37 mouse cellular contexts compared by ENCODE assay signal in genomic region chr9:76518665-76519064, GRCm38 (mm10). TPM values are rescaled to one million over a fixed set of nuclear protein-coding genes. Genes with fewer than 3 reads are reported as not detected.
DNase-seq lines count a peak whose midpoint lies in the region; ATAC-seq and TF ChIP-seq lines count a peak whose summit lies in the region.
"Had no signal": no experiment of that assay in that cellular context is flagged by ENCODE, and none has a peak within 500 bp of the region (broad histone marks: within the 10 kb centered on the region; RNA-seq: fewer than 3 reads in every experiment).

No protein-coding gene starts in this region.

- H3K36me3 ChIP-seq in intestine, postnatal 0 days (ENCODE audit: control insufficient read depth, insufficient read depth), result no peaks in the 10 kb centered on the region
- no peaks in the 10 kb centered on the region for H3K36me3 ChIP-seq in intestine, embryonic 16.5 days (ENCODE audit: control insufficient read depth, insufficient read depth, low read length)
- H3K36me3 ChIP-seq: embryonic facial prominence, embryonic 10.5 days; embryonic facial prominence, embryonic 15.5 days; forebrain, embryonic 12.5 days; G1E; hindbrain, embryonic 10.5 days; intestine, embryonic 15.5 days; limb, embryonic 13.5 days; liver, embryonic 12.5 days; midbrain, embryonic 10.5 days; neural tube, embryonic 12.5 days had no signal

- POLR2A ChIA-PET in Patski (lab: Charles Lee), result no interaction called here

- ATAC-seq in intestine, postnatal 0 days, result no peak
- no peak for ATAC-seq in intestine, embryonic 16.5 days
- ATAC-seq in Patski, result no peak
- ATAC-seq: activated CD4-positive, CD25-positive, alpha-beta regulatory T cell, adult 4 months; forebrain, postnatal 0 days; hindbrain, embryonic 16.5 days; intestine, embryonic 15.5 days; liver, embryonic 12.5 days; midbrain, embryonic 16.5 days had no signal

- in situ Hi-C loops in Patski (cut with MboI; ENCODE audit: low pct_unique_long_range_greater_than_20kb), result no loop called here

- no peak overlapping the region for H3K27ac ChIP-seq in intestine, postnatal 0 days (ENCODE audit: low read depth, low read length)
- no peak overlapping the region for H3K27ac ChIP-seq in intestine, embryonic 16.5 days (ENCODE audit: low read length)
- H3K27ac ChIP-seq: embryonic facial prominence, embryonic 10.5 days; embryonic facial prominence, embryonic 15.5 days; forebrain, embryonic 12.5 days; hindbrain, embryonic 10.5 days; intestine, embryonic 15.5 days; left cerebral cortex, adult 2 months; limb, embryonic 13.5 days; liver, embryonic 12.5 days; midbrain, embryonic 10.5 days; neural tube, embryonic 12.5 days had no signal

- H3K4me3 ChIP-seq in intestine, postnatal 0 days (ENCODE audit: low read depth, low read length), result no peak overlapping the region
- H3K4me3 ChIP-seq in intestine, embryonic 16.5 days (ENCODE audit: low read length), result no peak overlapping the region
- H3K4me3 ChIP-seq: embryonic facial prominence, embryonic 10.5 days; embryonic facial prominence, embryonic 15.5 days; forebrain, embryonic 12.5 days; hindbrain, embryonic 10.5 days; intestine, embryonic 15.5 days; left cerebral cortex, adult 2 months; limb, embryonic 13.5 days; liver, embryonic 12.5 days; midbrain, embryonic 10.5 days; myocyte; neural tube, embryonic 12.5 days had no signal

- H3K4me2 ChIP-seq in intestine, postnatal 0 days (replicated peaks; ENCODE audit: low read depth), result no peak overlapping the region
- H3K4me2 ChIP-seq in intestine, embryonic 16.5 days (ENCODE audit: low read depth, low read length), result no peak overlapping the region
- H3K4me2 ChIP-seq: embryonic facial prominence, embryonic 15.5 days; forebrain, embryonic 12.5 days; heart, embryonic 11.5 days; intestine, embryonic 15.5 days; limb, embryonic 13.5 days; liver, embryonic 12.5 days; neural tube, embryonic 12.5 days had no signal

- intact Hi-C loops in left cerebral cortex, postnatal 36 days (cut with DNase I), result no loop called here

- H3K9me3 ChIP-seq in intestine, postnatal 0 days (ENCODE audit: control insufficient read depth), result no peaks in the 10 kb centered on the region
- no peaks in the 10 kb centered on the region for H3K9me3 ChIP-seq in intestine, embryonic 16.5 days (ENCODE audit: control insufficient read depth, low read length)
- H3K9me3 ChIP-seq: embryonic facial prominence, embryonic 10.5 days; embryonic facial prominence, embryonic 15.5 days; forebrain, embryonic 12.5 days; G1E; hindbrain, embryonic 10.5 days; intestine, embryonic 15.5 days; limb, embryonic 13.5 days; liver, embryonic 12.5 days; midbrain, embryonic 10.5 days; neural tube, embryonic 12.5 days had no signal

- 76% methylated on average over 1 of the region's 1 CpGs for WGBS in intestine, postnatal 0 days
- WGBS in intestine, embryonic 16.5 days, result 86% methylated on average over 1 of the region's 1 CpGs

- CTCF ChIA-PET in Patski (lab: Charles Lee), result interaction anchor here (1.2 kb wide), 1 partner anchor 10 kb away, joined by 4 read pairs; no protein-coding TSS in a partner anchor

- H3K4me1 ChIP-seq in intestine, postnatal 0 days (replicated peaks; ENCODE audit: control insufficient read depth, insufficient read depth, low read length), result no peaks in the 10 kb centered on the region
- no peaks in the 10 kb centered on the region; the same call in 1 of the 2 replicates for H3K4me1 ChIP-seq in intestine, embryonic 16.5 days (ENCODE audit: control insufficient read depth, insufficient read depth, low read length)
- H3K4me1 ChIP-seq: embryonic facial prominence, embryonic 10.5 days; embryonic facial prominence, embryonic 15.5 days; forebrain, embryonic 12.5 days; hindbrain, embryonic 10.5 days; intestine, embryonic 15.5 days; limb, embryonic 13.5 days; liver, embryonic 12.5 days; midbrain, embryonic 10.5 days; neural tube, embryonic 12.5 days had no signal

- peak; percentile 8 for DNase-seq in lung, postnatal 25 days (ENCODE audit: low spot score)
- DNase-seq in lung, postnatal 10 days, result no peak
- DNase-seq in ES-CJ7 (ENCODE audit: low read depth, low spot score) (peak; percentile 28), Patski (ENCODE audit: low read depth, low spot score) (no peak)
- no peak for DNase-seq in left cerebral cortex, postnatal 36 days (ENCODE audit: low spot score in 2 of 2)
- DNase-seq in urinary bladder, postnatal 4 days (ENCODE audit: low spot score in 2 of 2), result no peak
- DNase-seq: adrenal gland, adult 2 months; cerebellum, adult 8-10 months; cerebellum, postnatal 25 days; forebrain, postnatal 0 days; gastrocnemius, postnatal 10 days; kidney, adult 9 months; kidney, postnatal 14 days; lung, adult 2 months; thymus, postnatal 4 days had no signal

- H3K27me3 ChIP-seq in intestine, postnatal 0 days (replicated peaks; ENCODE audit: control insufficient read depth, insufficient read depth, low read length), result no peaks in the 10 kb centered on the region
- no peaks in the 10 kb centered on the region for H3K27me3 ChIP-seq in intestine, embryonic 16.5 days (replicated peaks; ENCODE audit: control insufficient read depth, insufficient read depth, low read length)
- H3K27me3 ChIP-seq in Patski, result no peaks in the 10 kb centered on the region
- H3K27me3 ChIP-seq: CH12.LX; embryonic facial prominence, embryonic 15.5 days; forebrain, embryonic 12.5 days; intestine, embryonic 15.5 days; limb, embryonic 13.5 days; liver, embryonic 12.5 days; neural tube, embryonic 12.5 days had no signal

- peak; percentile 67 for TF ChIP-seq CTCF in intestine, postnatal 0 days (IDR thresholded peaks at IDR 0.05; ENCODE audit: low read depth)
- peak; percentile 20 for TF ChIP-seq CTCF in Patski (IDR thresholded peaks at IDR 0.05)

- no peak overlapping the region for H3K9ac ChIP-seq in intestine, postnatal 0 days (ENCODE audit: low read depth, low read length)
- no peak overlapping the region for H3K9ac ChIP-seq in intestine, embryonic 16.5 days (ENCODE audit: low read depth, low read length)
- H3K9ac ChIP-seq: embryonic facial prominence, embryonic 15.5 days; forebrain, embryonic 12.5 days; forebrain, postnatal 0 days; intestine, embryonic 15.5 days; limb, embryonic 13.5 days; liver, embryonic 12.5 days; neural tube, embryonic 12.5 days had no signal

RNA-seq across cellular contexts. Expression of gene Fam83b, which starts 48.3 kb away (rescaled TPM):
- 4.9 and 5.3 TPM in 2 replicates for polyA plus RNA-seq in intestine, postnatal 0 days (2015; fragmentation: Nextera tagmentation; extraction: Ambion mirVana)
- 11.2 and 13.1 TPM in 2 replicates for polyA plus RNA-seq in intestine, embryonic 16.5 days (2015; fragmentation: Nextera tagmentation; extraction: Ambion mirVana)
- not detected for polyA plus RNA-seq in Patski (2021)
- under 1 TPM in 1 of 2 experiments, not detected in 1; 0.30 TPM for total RNA-seq in left cerebral cortex, postnatal 36 days (2021)
- total RNA-seq: left cerebral cortex, adult 2 months; megakaryocyte progenitor cell, adult 5-6 weeks had no signal
- polyA plus RNA-seq: activated CD4-positive, CD25-positive, alpha-beta regulatory T cell, adult 4 months; adrenal gland, adult 2 months; C2C12; G1E; testis, adult 2 months had no signal

Comparison
In these comparisons a context has a peak if more than half of its experiments do, and no peak if none do; other contexts are left out.
1. DNase-seq: peak in lung, postnatal 25 days (single experiment) and ES-CJ7 (single experiment); none in lung, postnatal 10 days (single experiment), Patski (single experiment), left cerebral cortex, postnatal 36 days (0 of 2) and urinary bladder, postnatal 4 days (0 of 2).